Mouse (Mus musculus) spleen, adult 2 months (tissue): ENCODE measurements around the gene Espn.

Experiments used
- CTCF ChIP-seq: fragments of 200-500 bp; IDR thresholded peaks from 2 replicates; pipeline ENCODE4 v1.5.1; 2011; ENCODE audit warnings: mild to moderate bottlenecking, inconsistent platforms; ENCODE audit not compliant: insufficient read depth, insufficient read length, insufficient replicate concordance; ENCODE audit errors: extremely low read depth
- POLR2A ChIP-seq: fragments of 200-500 bp; IDR thresholded peaks from 2 replicates; pipeline ENCODE4 v1.6.1; 2011; ENCODE audit warnings: low read depth, low read length, inconsistent platforms

GRCm38 (mm10) chr4:152177537-152178343 is 25.6 kb upstream of the Espn start, which contains the start of gene Acot7:
- no peak for TF ChIP-seq CTCF
- TF ChIP-seq POLR2A, result peak; percentile 47
